Mouse (Mus musculus): Measurements from ENCODE around the gene Ncapd2. TPM values are rescaled to one million over a fixed set of nuclear protein-coding genes. Genes with fewer than 3 reads are reported as not detected.
A peak's percentile ranks its signal among the peaks of the same experiment; 100 is the strongest.
"Not testable (repeated sequence)": the region's sequence is repeated elsewhere in the genome, so short reads cannot be mapped to it uniquely, and the experiment has no call there.

Ncapd2 gene
- polyA plus RNA-seq, 1 experiment from 2014 or later = 150 TPM

DNA sequence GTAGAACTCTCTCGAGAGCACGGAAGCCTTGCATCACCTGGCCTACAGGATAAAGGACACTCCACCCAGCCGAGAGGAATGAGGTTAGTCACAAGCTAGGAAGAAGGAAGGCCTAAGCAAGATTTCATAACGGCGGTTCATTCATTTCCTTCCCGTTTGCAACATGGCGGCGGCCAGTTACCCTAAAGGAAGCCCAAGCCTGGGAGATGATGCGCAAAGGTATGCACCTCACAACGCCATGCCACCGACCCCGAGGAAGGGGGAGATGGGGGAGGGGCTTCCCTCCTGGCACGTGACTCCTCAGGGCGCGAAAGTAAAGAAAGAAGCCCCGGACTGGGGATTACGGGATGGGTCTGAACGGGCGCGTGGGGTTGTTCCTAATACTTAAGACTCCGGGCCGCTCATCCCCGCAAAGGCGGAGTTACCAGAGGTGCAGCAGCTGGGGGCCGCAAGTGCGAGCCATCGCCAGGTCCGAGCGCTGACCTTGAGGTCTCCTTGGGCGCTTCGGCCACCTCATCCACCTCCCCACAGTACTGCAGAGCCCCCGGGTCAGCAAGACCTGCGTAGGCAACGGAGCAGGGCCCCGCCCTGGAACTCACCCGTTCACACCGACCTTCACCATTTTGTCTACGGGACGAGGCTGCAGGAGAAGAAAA lies 26.7 kb downstream of the Ncapd2 start:
- peaks cover 24% of the 10 kb centered on the region for H3K4me1 ChIP-seq (ENCODE audit: control insufficient read depth, insufficient read depth, low read length)
- H3K9me3 ChIP-seq (ENCODE audit: control insufficient read depth, low read length) = no peaks in the 10 kb centered on the region
- peak; percentile 18 for ATAC-seq (ENCODE audit: low FRiP score, low TSS enrichment)
- WGBS = under 1% methylated on average over 39 of the region's 39 CpGs
- H3K27me3 ChIP-seq (ENCODE audit: control insufficient read depth, insufficient read depth, low read length) = no peaks in the 10 kb centered on the region
- peak overlapping the region; percentile 89 for H3K9ac ChIP-seq (ENCODE audit: low read depth, low read length)
- peak overlapping the region; percentile 74 for H3K4me3 ChIP-seq (ENCODE audit: low read length)
- H3K36me3 ChIP-seq (ENCODE audit: control insufficient read depth, insufficient read depth, low read length) = peaks cover 65% of the 10 kb centered on the region
- H3K27ac ChIP-seq (ENCODE audit: low read depth, low read length) = peak overlapping the region; percentile 83
- H3K4me2 ChIP-seq (replicated peaks; ENCODE audit: low read depth, low read length) = peak overlapping the region; percentile 54

DNA sequence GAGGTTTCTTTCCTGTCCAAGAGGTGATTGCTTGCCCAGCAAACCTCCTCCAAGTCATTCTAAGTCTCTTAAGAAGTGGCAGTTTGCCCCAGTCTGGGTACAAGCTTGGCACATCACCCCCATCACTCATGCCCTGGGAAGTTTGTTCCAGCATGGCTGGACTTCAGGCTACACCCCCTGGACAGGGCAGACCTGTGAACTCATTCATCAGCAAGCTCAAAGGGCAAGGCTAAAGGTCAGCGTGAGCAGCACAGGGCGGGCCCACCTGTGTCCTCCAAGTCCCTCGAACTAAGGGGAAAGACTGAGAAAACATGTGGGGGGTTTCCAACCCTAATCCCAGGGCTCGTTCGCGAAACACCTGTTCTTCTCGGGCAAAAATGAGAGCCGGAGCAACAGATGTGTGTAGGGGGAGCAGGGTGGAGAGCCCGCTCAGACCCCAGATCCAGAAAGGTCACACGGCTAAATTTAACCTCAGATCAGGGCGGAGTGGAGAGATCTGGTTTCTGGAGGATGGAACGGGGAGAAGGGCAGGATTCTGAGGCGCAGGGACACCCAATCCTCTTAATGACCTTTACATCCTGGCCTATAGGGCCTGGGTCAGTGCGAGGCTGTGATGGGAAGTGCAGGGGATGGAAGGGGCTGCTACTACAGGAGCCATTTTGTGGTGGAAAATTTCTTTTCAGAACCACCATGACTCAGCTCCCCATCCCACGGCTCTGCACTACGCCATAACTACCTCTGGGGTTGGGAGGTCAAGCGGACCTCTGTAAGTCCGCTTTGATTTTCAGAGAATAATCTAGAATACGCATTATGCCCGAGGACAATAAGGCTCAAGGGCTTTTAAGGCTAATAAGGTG lies 27.5 kb downstream of the Ncapd2 start:
- Histone ChIP-seq H3K4me2 (replicated peaks; ENCODE audit: low read depth, low read length) (peak overlapping the region; percentile 54), H3K27ac (ENCODE audit: low read depth, low read length) (peak overlapping the region; percentile 83; the same call in 1 of the 2 replicates), H3K4me3 (ENCODE audit: low read length) (peak overlapping the region; percentile 74), H3K27me3 (ENCODE audit: control insufficient read depth, insufficient read depth, low read length) (no peaks in the 10 kb centered on the region), H3K36me3 (ENCODE audit: control insufficient read depth, insufficient read depth, low read length) (peaks cover 65% of the 10 kb centered on the region), H3K9ac (ENCODE audit: low read depth, low read length) (peak overlapping the region; percentile 89), H3K9me3 (ENCODE audit: control insufficient read depth, low read length) (no peaks in the 10 kb centered on the region), H3K4me1 (ENCODE audit: control insufficient read depth, insufficient read depth, low read length) (peaks cover 24% of the 10 kb centered on the region)
- WGBS = 3% methylated on average over 20 of the region's 20 CpGs
- no peak for ATAC-seq (ENCODE audit: low FRiP score, low TSS enrichment)

DNA sequence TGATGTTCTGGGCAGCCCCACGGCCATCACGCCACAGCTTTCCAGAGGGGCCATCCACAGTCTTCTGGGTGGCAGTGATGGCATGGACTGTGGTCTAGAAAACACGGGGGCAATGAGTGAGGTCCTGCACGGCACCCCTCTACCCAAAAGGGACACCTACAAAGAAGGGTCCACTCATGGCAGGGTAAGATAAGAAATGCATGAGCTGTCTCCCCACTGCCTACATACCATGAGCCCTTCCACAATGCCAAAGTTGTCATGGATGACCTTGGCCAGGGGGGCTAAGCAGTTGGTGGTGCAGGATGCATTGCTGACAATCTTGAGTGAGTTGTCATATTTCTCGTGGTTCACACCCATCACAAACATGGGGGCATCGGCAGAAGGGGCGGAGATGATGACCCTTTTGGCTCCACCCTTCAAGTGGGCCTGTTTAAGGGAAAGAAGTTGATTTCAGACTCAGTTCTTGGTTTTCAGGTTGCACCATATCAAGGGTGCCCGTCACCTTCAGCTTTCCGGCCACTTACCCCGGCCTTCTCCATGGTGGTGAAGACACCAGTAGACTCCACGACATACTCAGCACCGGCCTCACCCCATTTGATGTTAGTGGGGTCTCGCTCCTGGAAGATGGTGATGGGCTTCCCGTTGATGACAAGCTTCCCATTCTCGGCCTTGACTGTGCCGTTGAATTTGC lies 28.7 kb downstream of the Ncapd2 start:
- H3K36me3 ChIP-seq (ENCODE audit: control insufficient read depth, insufficient read depth, low read length) = peaks cover 60% of the 10 kb centered on the region
- WGBS = 80% methylated on average over 10 of the region's 16 CpGs
- H3K4me1 ChIP-seq (ENCODE audit: control insufficient read depth, insufficient read depth, low read length) = peaks cover 24% of the 10 kb centered on the region
- not testable (repeated sequence) for H3K9ac ChIP-seq (ENCODE audit: low read depth, low read length); H3K27me3 ChIP-seq (ENCODE audit: control insufficient read depth, insufficient read depth, low read length); H3K4me3 ChIP-seq (ENCODE audit: low read length); ATAC-seq (ENCODE audit: low FRiP score, low TSS enrichment); H3K27ac ChIP-seq (ENCODE audit: low read depth, low read length); H3K9me3 ChIP-seq (ENCODE audit: control insufficient read depth, low read length)
- peak overlapping the region; percentile 12; the same call in 1 of the 2 replicates for H3K4me2 ChIP-seq (replicated peaks; ENCODE audit: low read depth, low read length)

DNA sequence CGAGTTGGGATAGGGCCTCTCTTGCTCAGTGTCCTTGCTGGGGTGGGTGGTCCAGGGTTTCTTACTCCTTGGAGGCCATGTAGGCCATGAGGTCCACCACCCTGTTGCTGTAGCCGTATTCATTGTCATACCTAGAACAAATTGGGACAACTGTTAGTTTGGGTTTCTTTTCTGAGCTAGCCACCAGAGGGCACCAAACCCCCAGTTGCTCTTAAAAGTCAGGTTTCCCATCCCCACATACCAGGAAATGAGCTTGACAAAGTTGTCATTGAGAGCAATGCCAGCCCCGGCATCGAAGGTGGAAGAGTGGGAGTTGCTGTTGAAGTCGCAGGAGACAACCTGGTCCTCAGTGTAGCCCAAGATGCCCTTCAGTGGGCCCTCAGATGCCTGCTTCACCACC lies 29.5 kb downstream of the Ncapd2 start:
- H3K9ac ChIP-seq (ENCODE audit: low read depth, low read length); H3K9me3 ChIP-seq (ENCODE audit: control insufficient read depth, low read length); H3K4me3 ChIP-seq (ENCODE audit: low read length); ATAC-seq (ENCODE audit: low FRiP score, low TSS enrichment); H3K27me3 ChIP-seq (ENCODE audit: control insufficient read depth, insufficient read depth, low read length); H3K27ac ChIP-seq (ENCODE audit: low read depth, low read length); H3K4me2 ChIP-seq (replicated peaks; ENCODE audit: low read depth, low read length): not testable (repeated sequence)
- Histone ChIP-seq H3K36me3 (ENCODE audit: control insufficient read depth, insufficient read depth, low read length) (peaks cover 52% of the 10 kb centered on the region), H3K4me1 (ENCODE audit: control insufficient read depth, insufficient read depth, low read length) (peaks cover 24% of the 10 kb centered on the region; the same call in 1 of the 2 replicates)
- WGBS = 12% methylated on average over 3 of the region's 5 CpGs

DNA sequence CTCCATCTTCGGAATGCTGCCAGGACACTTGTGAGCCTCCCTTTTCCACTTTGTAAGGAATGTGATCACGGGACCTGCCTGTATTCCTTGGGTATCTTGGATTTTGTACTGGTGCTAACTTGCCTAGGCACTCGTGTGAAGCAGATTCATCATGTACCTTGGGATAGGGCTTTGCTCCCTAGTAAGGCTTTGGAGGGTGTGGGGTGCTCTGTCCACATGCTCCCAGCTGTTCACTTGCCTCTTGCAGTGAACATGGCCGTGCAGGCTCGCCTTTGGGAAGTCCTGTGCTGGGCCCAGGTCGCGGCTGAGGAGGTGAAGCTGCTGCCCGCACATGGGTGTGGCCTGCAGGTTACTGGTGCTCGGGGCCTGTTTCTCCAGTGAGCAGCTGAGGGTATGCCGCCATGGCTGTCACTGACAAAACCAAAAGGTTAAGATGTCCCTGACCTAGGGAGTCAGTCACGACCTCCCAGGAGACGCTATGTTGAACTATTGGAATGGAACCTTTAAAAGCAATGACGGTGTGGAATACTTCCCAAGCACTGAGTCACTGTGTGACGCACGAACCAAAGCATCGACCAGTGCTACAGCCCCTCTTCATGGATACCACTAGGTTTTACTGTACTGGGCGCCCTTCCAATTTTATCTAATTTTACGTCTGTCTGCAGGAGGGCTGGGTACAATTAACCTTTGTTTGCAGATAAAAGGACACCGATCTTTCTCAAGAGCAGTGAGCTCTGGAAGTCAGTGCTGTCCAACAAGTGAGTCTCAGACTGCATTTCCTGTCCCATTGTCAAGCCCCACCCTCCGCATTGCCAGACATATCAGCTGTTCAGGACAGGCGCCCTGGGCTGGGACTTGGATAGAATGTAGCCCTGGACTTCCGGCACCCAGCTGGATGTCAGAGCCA lies 30.4 kb downstream of the Ncapd2 start:
- no peaks in the 10 kb centered on the region for H3K27me3 ChIP-seq (ENCODE audit: control insufficient read depth, insufficient read depth, low read length)
- no peak for ATAC-seq (ENCODE audit: low FRiP score, low TSS enrichment)
- H3K4me2 ChIP-seq (replicated peaks; ENCODE audit: low read depth, low read length) = no peak overlapping the region
- H3K9ac ChIP-seq (ENCODE audit: low read depth, low read length) = no peak overlapping the region
- 25% methylated on average over 22 of the region's 22 CpGs for whole genome bisulfite sequencing
- peaks cover 52% of the 10 kb centered on the region for H3K36me3 ChIP-seq (ENCODE audit: control insufficient read depth, insufficient read depth, low read length)
- H3K9me3 ChIP-seq (ENCODE audit: control insufficient read depth, low read length) = no peaks in the 10 kb centered on the region
- H3K4me3 ChIP-seq (ENCODE audit: low read length) = no peak overlapping the region
- H3K4me1 ChIP-seq (ENCODE audit: control insufficient read depth, insufficient read depth, low read length) = peaks cover 16% of the 10 kb centered on the region; the same call in 1 of the 2 replicates
- H3K27ac ChIP-seq (ENCODE audit: low read depth, low read length) = peak overlapping the region; percentile 14; the same call in 1 of the 2 replicates

DNA sequence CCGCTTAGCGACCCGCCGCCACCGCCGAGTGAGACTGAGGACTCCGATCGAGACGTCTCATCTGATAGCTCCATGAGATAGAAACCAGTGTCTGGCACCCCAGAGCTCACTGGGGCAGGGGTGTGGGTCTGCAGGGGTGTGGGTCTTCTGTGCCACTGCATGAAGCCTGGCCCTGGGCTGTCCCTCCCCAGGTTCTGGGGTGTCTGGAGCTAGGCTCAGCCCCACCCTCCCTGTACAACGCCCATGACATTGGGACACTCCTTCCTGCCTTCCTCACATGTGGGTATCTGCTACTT lies 31.0 kb downstream of the Ncapd2 start:
- Histone ChIP-seq H3K27ac (ENCODE audit: low read depth, low read length) (peak overlapping the region; percentile 14; the same call in 1 of the 2 replicates), H3K9ac (ENCODE audit: low read depth, low read length) (no peak overlapping the region), H3K4me1 (ENCODE audit: control insufficient read depth, insufficient read depth, low read length) (peaks cover 16% of the 10 kb centered on the region; the same call in 1 of the 2 replicates), H3K4me3 (ENCODE audit: low read length) (no peak overlapping the region), H3K36me3 (ENCODE audit: control insufficient read depth, insufficient read depth, low read length) (peaks cover 52% of the 10 kb centered on the region), H3K9me3 (ENCODE audit: control insufficient read depth, low read length) (no peaks in the 10 kb centered on the region), H3K27me3 (ENCODE audit: control insufficient read depth, insufficient read depth, low read length) (no peaks in the 10 kb centered on the region), H3K4me2 (replicated peaks; ENCODE audit: low read depth, low read length) (no peak overlapping the region)
- no peak for ATAC-seq (ENCODE audit: low FRiP score, low TSS enrichment)
- 62% methylated on average over 10 of the region's 10 CpGs for WGBS

DNA sequence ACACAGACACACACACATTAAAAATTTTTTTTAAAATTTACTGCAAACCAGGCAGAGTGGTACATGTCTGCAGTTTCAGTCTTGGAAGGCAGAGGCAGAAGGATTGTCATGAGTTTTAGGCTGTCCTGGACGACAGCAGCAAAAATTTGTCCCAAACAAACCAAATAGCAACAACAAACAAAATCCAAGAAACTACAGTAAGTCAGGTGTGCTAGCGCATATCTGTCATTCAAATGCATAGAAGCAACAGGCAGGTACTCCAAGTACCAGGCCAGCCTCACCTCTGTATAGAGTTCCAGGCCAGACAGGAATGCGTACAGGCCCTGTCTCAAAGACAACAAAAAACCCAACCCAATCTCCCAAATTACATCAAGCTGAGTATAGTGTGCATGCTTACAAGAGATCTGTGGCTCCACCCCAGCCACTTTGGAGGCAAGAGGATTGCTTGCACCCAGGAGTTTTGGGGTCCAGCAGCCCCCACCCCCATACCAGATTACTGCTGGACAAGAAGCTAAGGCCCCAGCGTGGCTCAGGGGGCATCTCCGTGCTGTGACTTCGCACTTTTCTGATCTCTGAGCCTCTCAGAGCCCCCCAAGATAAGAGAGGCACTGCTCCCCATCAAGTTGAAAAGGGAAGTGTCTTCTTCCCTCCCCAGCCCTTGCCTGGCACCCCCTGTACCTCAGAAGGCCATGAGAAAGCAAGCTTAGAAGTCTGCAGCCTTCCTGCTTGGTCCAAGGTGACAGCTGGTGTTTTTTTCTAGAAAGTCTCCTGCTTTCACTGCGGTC lies 31.5 kb downstream of the Ncapd2 start:
- Histone ChIP-seq H3K4me1 (ENCODE audit: control insufficient read depth, insufficient read depth, low read length) (peaks cover 16% of the 10 kb centered on the region; the same call in 1 of the 2 replicates), H3K27me3 (ENCODE audit: control insufficient read depth, insufficient read depth, low read length) (no peaks in the 10 kb centered on the region), H3K4me3 (ENCODE audit: low read length) (no peak overlapping the region), H3K4me2 (replicated peaks; ENCODE audit: low read depth, low read length) (no peak overlapping the region), H3K9ac (ENCODE audit: low read depth, low read length) (no peak overlapping the region), H3K27ac (ENCODE audit: low read depth, low read length) (no peak overlapping the region), H3K36me3 (ENCODE audit: control insufficient read depth, insufficient read depth, low read length) (peaks cover 52% of the 10 kb centered on the region), H3K9me3 (ENCODE audit: control insufficient read depth, low read length) (no peaks in the 10 kb centered on the region)
- ATAC-seq (ENCODE audit: low FRiP score, low TSS enrichment) = no peak
- WGBS = 81% methylated on average over 7 of the region's 7 CpGs

Data from kidney, embryonic 14.5 days (tissue).